Mouse (Mus musculus) midbrain, postnatal 0 days (tissue): ENCODE data around the gene Actl7b. TPM values are rescaled to one million over a fixed set of nuclear protein-coding genes. Genes with fewer than 3 reads are reported as not detected.
A peak's percentile ranks its signal among the peaks of the same experiment; 100 is the strongest.

Experiments
- ATAC-seq: fragments of 200-750 bp; cut with Nextera tagmentation; 2 replicates; pipeline ENCODE4 v1.8.0; 2017; ENCODE audit warnings: moderate number of reproducible peaks, mild to moderate bottlenecking, moderate TSS enrichment, moderate library complexity; ENCODE audit not compliant: low FRiP score
- DNase-seq: peaks from one replicate; pipeline ENCODE4 v3.0.0-alpha.2; 2015; ENCODE audit warnings: low spot score
- H3K27ac ChIP-seq: fragments of 300-500 bp; sonication (generic); 2 replicates; pipeline ENCODE4 v1.5.1; 2014; ENCODE audit warnings: low read depth, mild to moderate bottlenecking, low read length, mixed read lengths
- H3K27me3 ChIP-seq: fragments of 300-500 bp; sonication (generic); 2 replicates; pipeline ENCODE4 v1.6.1; 2014; ENCODE audit warnings: low read length, control low read depth, mixed read lengths; ENCODE audit not compliant: insufficient read depth
- H3K36me3 ChIP-seq: fragments of 300-500 bp; sonication (generic); 2 replicates; pipeline ENCODE4 v1.6.1; 2014; ENCODE audit warnings: low read length, control low read depth, mixed read lengths; ENCODE audit not compliant: insufficient read depth
- H3K4me1 ChIP-seq: fragments of 300-500 bp; sonication (generic); 2 replicates; pipeline ENCODE4 v1.6.1; 2014; ENCODE audit warnings: mild to moderate bottlenecking, control low read depth, antibody characterized with exemption, low read length, mixed read lengths; ENCODE audit not compliant: insufficient read depth
- H3K4me2 ChIP-seq: fragments of 300-500 bp; sonication (generic); 2 replicates; pipeline ENCODE4 v1.6.1; 2014; ENCODE audit warnings: low read depth, mild to moderate bottlenecking, low read length, mixed read lengths; ENCODE audit not compliant: poor library complexity, severe bottlenecking
- H3K4me3 ChIP-seq: fragments of 300-500 bp; sonication (generic); 2 replicates; pipeline ENCODE4 v1.5.1; 2014; ENCODE audit warnings: low read depth, mild to moderate bottlenecking, low read length, moderate library complexity
- H3K9ac ChIP-seq: fragments of 300-500 bp; sonication (generic); replicated peaks from 2 replicates; pipeline ENCODE4 v1.6.1; 2014; ENCODE audit warnings: mild to moderate bottlenecking, low read length, moderate library complexity, mixed read lengths; ENCODE audit not compliant: poor library complexity, severe bottlenecking
- H3K9me3 ChIP-seq: fragments of 300-500 bp; sonication (generic); 2 replicates; pipeline ENCODE4 v1.6.1; 2016; ENCODE audit warnings: low read length, control low read depth
- CTCF ChIP-seq: IDR thresholded peaks from 2 replicates; pipeline ENCODE4 v1.5.1; 2016; ENCODE audit warnings: antibody characterized with exemption, mild to moderate bottlenecking
- WGBS: fragments of 180-500 bp; shearing (Covaris S2); extraction: QIAGEN DNeasy Blood & Tissue Kit; methylation state at CpG from one replicate; pipeline ENCODE4 v1.1.7; 2014; 5-methylcytosine and 5-hydroxymethylcytosine counted together
- polyA plus RNA-seq: library from polyadenylated mRNA; unstranded; fragments of >200 nt; fragmentation: Nextera tagmentation; extraction: Ambion mirVana; gene quantifications from 2 replicates; pipeline ENCODE4 v1.2.1, GENCODE M21; 2015
- total RNA-seq: library from RNA; depleted of rRNA; stranded (reverse); fragments of >200 nt; gene quantifications from 2 replicates; pipeline ENCODE4 v1.2.3, GENCODE M21; 2014

The Actl7b gene
- total and polyA plus RNA-seq, 2 experiments from 2014 or later = 0.16 TPM; not detected in 1

GRCm38 (mm10) chr4:56719456-56719855 is 21.8 kb downstream of the Actl7b start:
- Histone ChIP-seq H3K27ac (0 out of 2 replicates have a peak overlapping the region, but pooled peaks have one; percentile 12), H3K4me3 (no peak overlapping the region), H3K4me2 (no peak overlapping the region), H3K27me3 (no peaks in the 10 kb centered on the region), H3K36me3 (no peaks in the 10 kb centered on the region), H3K9me3 (no peaks in the 10 kb centered on the region), H3K4me1 (no peaks in the 10 kb centered on the region), H3K9ac (no peak overlapping the region)
- ATAC-seq (no peak), DNase-seq (no peak)
- 59% methylated on average over 9 of the region's 9 CpGs for WGBS
- no peak for TF ChIP-seq CTCF

DNA sequence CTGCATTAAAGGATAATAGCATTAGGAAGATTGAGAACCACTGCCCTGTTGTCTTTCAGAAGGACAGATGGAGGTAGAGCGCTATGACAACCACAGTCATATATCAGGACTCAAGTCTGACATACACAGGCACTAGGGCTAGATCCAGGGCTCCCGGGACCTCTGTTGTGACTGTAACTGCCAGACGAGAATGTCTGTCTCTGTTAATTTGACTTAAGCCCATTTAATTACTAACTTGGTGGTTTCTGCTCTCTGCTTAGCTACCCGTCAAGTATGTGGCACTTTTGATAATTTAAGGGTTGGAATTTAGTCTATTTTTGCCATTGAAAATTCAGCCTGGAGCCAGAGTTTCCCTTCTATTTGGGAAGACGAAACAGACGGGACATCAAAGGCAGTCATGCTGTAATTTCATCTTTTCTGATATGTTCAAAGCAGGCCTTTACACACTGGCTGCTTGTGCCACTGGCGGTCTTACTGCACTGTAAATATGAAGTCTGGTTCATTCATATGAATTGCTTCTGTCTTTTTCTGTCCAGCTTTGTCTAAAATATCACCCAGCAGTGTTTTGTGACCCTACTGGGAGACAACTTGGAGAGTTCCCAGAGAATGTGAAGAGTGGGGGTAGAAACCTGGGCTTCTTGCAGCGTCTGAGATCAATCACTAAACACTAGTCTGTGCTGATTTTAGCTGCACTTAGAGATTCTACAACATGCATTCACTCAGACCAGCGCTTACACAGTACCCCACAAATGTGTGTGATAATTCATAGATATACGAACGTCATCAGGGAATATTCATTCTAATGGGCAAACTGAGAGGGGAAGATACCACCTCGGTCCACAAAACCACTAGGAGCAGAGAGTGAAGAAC is 22.4 kb downstream of the Actl7b start:
- H3K9me3 ChIP-seq = no peaks in the 10 kb centered on the region
- H3K27me3 ChIP-seq = no peaks in the 10 kb centered on the region
- DNase-seq = no peak
- H3K9ac ChIP-seq = no peak overlapping the region
- ATAC-seq = 0 out of 2 replicates have a peak, but pooled peaks have one; percentile 41
- no peak overlapping the region for H3K4me2 ChIP-seq
- no peaks in the 10 kb centered on the region for H3K36me3 ChIP-seq
- 53% methylated on average over 12 of the region's 12 CpGs for WGBS
- H3K4me3 ChIP-seq = no peak overlapping the region
- H3K27ac ChIP-seq = 0 out of 2 replicates have a peak overlapping the region, but pooled peaks have one; percentile 12
- no peak for TF ChIP-seq CTCF
- H3K4me1 ChIP-seq = no peaks in the 10 kb centered on the region

DNA sequence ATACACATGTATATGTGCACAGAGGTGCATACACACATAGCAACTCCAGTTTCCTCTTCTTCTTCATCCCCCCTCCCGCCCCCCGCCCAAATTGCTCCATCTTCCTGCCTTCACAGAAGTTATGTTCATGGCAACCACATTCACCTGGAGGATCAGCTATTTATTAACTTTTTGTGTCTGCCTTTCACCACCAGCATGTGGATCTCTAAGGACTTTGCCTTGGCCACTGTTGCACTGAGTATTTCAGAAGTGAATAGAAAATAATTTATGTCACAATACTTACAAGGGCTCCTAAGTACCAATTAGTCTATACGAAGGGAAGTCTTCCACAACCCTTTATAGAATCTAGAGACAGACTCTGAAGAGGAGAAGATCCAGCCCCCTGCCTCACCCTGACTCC is 23.3 kb downstream of the Actl7b start:
- H3K4me2 ChIP-seq = no peak overlapping the region
- no peaks in the 10 kb centered on the region for H3K9me3 ChIP-seq
- ATAC-seq (no peak), DNase-seq (no peak)
- H3K27ac ChIP-seq = no peak overlapping the region
- no peak overlapping the region for H3K4me3 ChIP-seq
- 97% methylated on average over 3 of the region's 3 CpGs for WGBS
- no peak for TF ChIP-seq CTCF
- no peak overlapping the region for H3K9ac ChIP-seq
- no peaks in the 10 kb centered on the region for H3K27me3 ChIP-seq
- no peaks in the 10 kb centered on the region for H3K4me1 ChIP-seq
- no peaks in the 10 kb centered on the region for H3K36me3 ChIP-seq

GRCm38 (mm10) chr4:56716801-56717200 is 24.4 kb downstream of the Actl7b start:
- TF ChIP-seq CTCF = no peak
- ATAC-seq (no peak), DNase-seq (no peak)
- no peaks in the 10 kb centered on the region for H3K36me3 ChIP-seq
- H3K27me3 ChIP-seq = no peaks in the 10 kb centered on the region
- no peak overlapping the region for H3K4me2 ChIP-seq
- no peak overlapping the region for H3K4me3 ChIP-seq
- no peaks in the 10 kb centered on the region for H3K4me1 ChIP-seq
- no peak overlapping the region for H3K9ac ChIP-seq
- no peaks in the 10 kb centered on the region for H3K9me3 ChIP-seq
- WGBS = 60% methylated on average over 5 of the region's 5 CpGs
- no peak overlapping the region for H3K27ac ChIP-seq

GRCm38 (mm10) chr4:56713155-56713554 is 28.1 kb downstream of the Actl7b start:
- H3K9me3 ChIP-seq = no peaks in the 10 kb centered on the region
- DNase-seq (no peak), ATAC-seq (no peak)
- WGBS = 80% methylated on average over 3 of the region's 3 CpGs
- H3K9ac ChIP-seq = no peak overlapping the region
- no peak for TF ChIP-seq CTCF
- H3K27me3 ChIP-seq = no peaks in the 10 kb centered on the region
- peaks cover 5% of the 10 kb centered on the region; the same call in 1 of the 2 replicates for H3K4me1 ChIP-seq
- H3K36me3 ChIP-seq = no peaks in the 10 kb centered on the region
- no peak overlapping the region for H3K4me3 ChIP-seq
- no peak overlapping the region for H3K27ac ChIP-seq
- H3K4me2 ChIP-seq = no peak overlapping the region

DNA sequence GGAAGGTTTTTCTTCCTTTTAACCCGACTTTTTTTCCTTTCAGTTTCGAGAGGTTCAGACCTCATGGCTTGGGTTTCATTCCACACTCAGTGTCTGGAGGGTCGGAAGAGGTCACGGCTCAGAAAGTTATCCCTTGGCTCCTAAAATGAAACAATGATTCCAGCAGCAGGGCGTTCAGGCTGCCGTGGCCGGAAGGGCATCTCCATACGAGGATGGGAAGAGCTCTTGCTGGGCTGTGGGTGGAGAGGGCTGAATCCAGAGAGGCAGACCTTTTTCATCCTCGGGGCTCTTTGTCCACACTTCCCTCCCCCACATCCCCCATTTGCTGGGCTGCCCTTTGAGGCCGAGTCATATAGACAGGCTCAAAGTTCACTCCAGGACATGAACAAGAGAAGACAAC is 39.0 kb downstream of the Actl7b start:
- no peak for TF ChIP-seq CTCF
- no peak overlapping the region for H3K4me2 ChIP-seq

More for the DNA sequence above, 39.0 kb downstream of the Actl7b start:
- DNase-seq (no peak), ATAC-seq (no peak)
- Histone ChIP-seq H3K4me1 (no peaks in the 10 kb centered on the region), H3K27me3 (no peaks in the 10 kb centered on the region), H3K9ac (no peak overlapping the region), H3K36me3 (no peaks in the 10 kb centered on the region), H3K4me3 (no peak overlapping the region), H3K9me3 (no peaks in the 10 kb centered on the region), H3K27ac (no peak overlapping the region)
- WGBS = 12% methylated on average over 10 of the region's 10 CpGs
